Mouse (Mus musculus): ENCODE results near the gene 6820408C15Rik.
"Not testable (repeated sequence)": the region's sequence is repeated elsewhere in the genome, so short reads cannot be mapped to it uniquely, and the experiment has no call there.

The 6820408C15Rik gene

DNA sequence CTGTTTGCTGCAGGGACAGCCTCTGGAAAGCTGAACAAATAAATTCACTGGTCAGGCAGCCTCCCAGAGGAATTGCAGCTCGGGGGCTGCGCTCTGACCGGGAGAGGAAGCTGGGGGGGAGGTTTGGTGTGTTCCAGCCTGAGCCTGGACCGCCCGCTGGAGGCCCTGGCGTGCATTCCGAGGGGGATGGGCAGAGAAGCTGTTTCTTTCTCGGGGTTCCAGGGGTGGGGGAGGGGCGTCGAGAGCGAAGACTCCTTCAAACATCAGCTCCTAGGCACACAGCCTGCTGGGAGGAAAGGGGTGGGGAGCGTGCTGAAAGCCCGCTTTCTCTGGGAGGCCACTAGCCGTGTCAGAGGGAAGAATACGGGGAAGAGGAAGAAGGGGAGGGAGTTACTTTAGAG lies 4.4 kb upstream of the 6820408C15Rik start:
- in situ Hi-C loops (cut with MboI): no loop called here

DNA sequence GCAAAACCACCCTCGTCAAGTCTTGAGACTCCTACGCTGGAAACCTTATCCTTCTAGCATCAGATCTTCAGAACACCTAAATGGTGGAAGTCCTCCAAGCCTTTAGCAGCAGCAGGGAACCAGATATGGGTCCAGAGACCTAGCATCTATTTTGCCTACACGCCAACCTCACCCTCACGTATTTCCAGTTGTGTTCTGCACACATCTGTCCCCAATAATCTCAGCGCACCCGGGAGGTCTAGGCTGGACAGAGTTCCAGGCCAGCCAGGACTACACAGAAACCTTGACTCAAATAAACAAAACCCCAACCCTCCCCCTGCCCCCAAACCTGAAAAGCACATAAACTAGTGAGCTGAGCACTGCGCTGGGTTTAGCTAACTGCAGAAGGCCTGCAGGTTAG lies 3.9 kb upstream of the 6820408C15Rik start:
- in situ Hi-C loops (cut with MboI): no loop called here

DNA sequence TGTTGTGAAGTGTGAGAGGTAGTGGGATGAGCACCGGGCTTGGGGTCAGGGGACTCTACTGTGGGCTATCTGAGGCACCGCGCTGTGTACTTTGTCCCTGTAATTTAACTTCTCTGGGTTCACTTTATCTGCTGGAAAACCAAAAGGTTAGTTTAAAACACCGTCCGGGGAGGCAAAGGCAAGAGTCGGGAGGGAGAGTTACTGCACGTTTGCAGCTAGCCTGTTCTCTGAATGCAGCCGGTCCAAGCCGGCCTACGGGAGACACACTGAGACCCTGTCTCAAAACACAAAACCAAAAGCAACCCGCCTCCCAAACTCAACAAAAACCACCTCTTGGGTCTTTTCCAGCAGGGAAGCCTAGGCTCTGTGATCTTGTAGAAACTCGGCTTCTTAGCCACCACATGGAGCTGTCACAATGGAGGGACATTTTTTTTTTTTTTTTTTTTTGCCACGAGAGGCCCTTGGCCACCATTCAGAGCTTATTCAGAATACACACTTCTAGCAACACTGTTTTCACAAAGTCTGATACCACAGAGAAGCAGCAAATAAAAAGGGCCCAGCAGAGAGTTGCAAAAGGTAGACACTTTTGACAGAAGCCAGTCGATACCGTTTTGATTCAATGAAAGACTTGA lies 2.7 kb upstream of the 6820408C15Rik start:
- in situ Hi-C loops (cut with MboI): no loop called here

DNA sequence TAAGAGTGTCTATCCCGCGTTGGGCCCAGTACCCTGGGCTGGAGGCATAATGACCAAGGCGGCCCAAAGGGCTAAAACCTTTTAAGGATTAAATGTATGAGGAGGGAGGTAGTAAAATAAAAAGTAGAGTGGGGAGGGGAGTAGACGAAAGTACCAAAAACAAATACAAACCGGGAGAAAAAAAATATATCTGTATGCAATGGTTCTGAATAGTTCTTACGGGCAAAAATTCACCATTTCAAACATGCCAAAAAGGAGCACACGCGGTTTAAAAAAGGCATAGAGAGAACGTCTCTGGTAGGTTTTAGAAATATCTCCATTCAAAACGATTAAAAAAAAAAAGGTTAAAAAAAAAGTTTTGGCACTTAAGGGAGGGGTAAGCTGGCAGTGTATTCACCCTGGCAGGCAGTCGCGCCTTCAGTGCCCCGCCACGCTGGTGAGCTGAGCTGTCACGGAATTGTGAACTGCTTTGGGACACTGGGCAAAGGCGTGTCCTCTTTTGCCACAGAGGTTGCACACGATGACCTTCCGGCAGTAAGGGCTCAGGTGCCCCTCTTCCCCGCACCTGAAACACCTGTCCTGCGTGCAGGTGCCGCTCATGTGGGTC lies 2.1 kb upstream of the 6820408C15Rik start:
- in situ Hi-C loops (cut with MboI): no loop called here

DNA sequence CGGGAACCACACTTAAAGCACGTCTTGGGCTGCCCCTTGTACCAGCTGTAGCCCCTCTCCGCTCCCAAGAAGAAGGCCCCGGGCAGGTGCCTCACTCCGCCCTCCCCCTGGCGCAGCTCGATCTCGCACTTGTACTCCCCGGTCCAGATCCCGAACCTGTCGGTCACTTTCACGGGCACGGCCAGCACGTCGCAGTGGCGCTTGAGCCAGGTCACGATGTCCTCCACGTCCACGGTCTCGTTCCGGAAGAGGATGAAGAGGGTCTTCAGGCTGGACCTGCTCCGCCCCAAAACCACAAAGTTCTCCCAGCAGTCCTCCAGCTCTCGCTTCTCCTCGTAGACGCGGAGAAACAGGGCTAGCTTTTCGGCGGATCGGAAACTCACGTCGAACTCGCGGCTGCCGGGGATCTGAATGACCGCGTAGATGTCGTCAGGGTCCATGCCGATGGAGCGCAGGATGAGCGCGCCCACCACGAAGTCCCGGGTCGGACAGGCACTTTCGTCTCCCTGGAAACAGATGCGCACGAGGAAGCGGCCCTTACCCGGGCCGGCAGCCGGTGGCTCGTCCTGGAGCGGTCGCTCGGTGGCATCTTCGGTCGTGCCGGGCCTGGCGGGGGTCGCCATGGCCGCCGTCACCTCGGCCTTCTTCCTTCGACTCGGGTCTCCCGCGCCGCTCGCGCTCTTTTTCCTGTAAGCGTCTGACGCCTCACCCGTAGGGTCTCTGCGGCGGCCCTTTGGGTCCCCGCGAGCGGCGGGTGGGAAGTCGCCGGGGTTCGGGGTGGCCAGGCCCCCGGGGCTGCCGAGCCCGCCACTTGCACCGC lies 1.4 kb upstream of the 6820408C15Rik start:
- in situ Hi-C loops (cut with MboI): no loop called here

DNA sequence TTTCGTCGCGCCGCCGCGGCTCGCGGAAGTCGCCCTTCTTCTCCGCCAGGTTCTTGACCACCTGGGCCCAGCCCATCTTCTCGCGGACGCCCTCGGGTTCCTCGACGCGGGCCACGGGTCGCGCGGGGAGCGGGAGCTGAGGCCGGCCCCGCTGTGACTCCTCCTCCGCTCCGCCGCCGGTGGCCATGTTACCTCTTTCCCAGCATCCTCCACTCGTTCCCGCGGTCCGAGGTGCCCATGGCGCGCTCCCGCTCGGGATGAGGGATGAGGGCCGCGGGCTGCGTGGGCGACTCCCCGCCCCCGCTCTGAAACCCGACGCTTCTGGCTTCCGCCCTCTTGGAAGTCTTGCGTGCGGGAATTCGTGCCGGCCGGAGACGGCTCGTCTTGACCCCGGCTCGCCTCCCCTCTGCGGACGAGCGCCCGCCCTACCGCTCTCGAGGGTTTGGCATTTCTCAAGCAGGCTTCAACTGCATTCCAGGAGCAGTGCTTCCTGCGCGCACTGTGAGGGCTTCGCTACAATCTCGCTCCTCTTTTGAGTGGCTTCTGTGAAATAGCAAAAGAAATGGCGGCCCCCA lies 709 bp upstream of the 6820408C15Rik start, which contains the start of gene Zcchc3:
Gene Zcchc3, minus strand, starts transcription at position 437 of the 575 bp plus-strand sequence.
- in situ Hi-C loops (cut with MboI): no loop called here

DNA sequence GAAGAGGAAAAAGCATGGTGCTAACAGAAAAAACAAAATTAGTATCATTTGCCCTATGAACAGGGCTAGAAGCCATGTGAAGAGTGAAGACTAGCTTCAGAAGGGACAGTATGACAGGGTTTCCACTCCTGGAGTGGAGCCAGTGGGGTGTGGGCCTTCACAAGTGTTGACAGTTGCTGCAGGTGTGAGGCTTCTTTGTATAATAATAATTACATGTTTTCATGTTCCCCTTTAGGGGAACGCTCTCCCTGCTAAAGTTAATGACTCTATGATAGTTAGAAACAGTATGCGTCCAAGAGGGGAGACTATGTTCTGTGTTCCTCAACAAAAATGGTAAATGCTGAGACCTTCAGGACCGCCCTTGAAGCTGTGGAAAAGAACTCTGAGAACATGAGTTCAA lies 399 bp downstream of the 6820408C15Rik start:
- in situ Hi-C loops (cut with MboI): no loop called here

DNA sequence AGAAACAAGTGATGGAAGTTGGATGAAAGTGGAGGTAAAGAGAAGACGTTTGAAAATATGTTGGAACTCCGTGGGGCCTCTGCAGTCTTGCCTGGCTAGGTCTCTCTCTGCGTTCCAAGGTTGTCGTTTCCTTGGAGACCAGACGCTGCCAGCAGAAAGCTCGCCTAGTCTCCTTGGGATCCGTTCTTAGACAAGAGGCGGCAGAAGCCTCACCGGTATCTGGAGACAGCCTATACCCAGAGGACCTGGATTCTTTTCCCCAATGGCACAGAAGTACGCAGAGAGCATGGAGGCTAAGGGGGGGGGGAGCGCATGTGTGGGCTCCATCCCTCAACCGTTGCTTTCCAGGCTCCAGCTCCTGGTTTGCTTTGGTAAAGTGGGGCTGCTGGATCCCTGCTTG lies 12.1 kb downstream of the 6820408C15Rik start:
- in situ Hi-C loops (cut with MboI): no loop called here

- in situ Hi-C loops (cut with MboI): not testable (repeated sequence)
Observed at GRCm38 (mm10) chr2:152428481-152428880, 13.1 kb downstream of the 6820408C15Rik start.

DNA sequence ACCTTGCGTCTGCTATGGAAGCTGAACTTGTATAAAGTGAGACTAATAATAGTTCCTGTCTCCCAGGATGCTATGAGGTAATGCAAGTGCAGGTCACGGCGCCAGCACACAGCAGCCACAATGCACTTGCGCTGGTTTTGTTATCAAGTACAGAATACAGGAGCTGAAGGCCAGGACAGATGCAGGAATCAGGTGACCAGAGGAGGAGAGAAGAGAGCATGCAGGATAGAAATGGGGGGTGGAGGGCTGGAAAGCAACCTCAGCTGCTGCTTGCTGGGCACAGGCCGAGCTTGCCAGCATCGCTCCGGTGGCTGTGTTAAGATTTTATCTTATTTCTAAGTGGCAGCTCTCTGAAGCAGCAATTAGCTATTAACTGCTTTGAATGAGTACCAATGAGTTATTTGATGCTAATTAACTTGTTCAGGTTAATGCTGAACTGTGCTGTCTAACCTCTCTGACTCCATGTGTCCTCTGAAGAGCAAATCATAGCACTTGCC lies 21.1 kb downstream of the 6820408C15Rik start:
- in situ Hi-C loops (cut with MboI): no loop called here

GRCm38 (mm10) chr2:152436983-152437860 lies 21.8 kb downstream of the 6820408C15Rik start:
- in situ Hi-C loops (cut with MboI): no loop called here

- in situ Hi-C loops (cut with MboI): no loop called here
Observed at GRCm38 (mm10) chr2:152438963-152439362, 23.6 kb downstream of the 6820408C15Rik start.

GRCm38 (mm10) chr2:152439833-152440232 lies 24.4 kb downstream of the 6820408C15Rik start:
- in situ Hi-C loops (cut with MboI): no loop called here

- in situ Hi-C loops (cut with MboI): no loop called here
Observed at GRCm38 (mm10) chr2:152442322-152442721, 26.9 kb downstream of the 6820408C15Rik start.

DNA sequence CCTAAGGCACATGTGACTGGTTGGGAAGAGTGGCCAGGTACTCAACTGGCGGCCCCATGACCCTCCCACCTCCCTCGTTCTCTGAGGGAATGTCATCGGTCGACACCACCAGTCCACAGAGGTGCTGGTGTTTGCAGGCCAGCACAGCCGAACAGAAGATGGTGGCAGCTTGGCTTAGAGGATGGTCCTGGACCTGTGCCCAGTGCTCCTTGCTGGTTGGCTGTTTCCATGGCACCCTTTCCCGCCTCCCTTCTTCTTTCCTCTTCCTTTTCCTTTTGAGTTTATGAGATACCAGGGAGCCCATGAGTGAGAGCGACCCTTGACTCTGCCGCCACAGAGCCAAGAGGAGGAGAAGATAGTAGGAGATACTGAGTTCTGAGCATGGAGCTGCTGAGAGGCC lies 27.9 kb downstream of the 6820408C15Rik start:
- in situ Hi-C loops (cut with MboI): no loop called here

DNA sequence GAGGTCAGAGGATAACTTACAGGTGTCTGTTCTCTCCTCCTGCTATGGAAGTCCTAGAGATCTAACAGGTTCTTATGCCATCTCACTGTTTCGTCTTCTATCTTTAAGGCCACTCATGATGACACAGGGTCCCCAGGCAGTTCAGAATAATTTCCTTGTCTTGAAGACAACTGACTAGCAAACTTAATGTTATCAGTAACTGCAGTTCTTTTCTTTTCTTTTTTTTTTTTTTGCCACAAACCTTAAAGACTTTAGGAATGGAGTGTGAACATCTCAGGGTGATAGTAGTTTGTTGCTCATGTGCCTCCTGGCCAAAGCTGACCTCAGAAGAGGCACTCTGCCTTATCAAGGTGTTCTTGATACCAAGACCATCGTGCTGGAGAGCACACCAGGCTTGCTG lies 31.3 kb downstream of the 6820408C15Rik start:
- in situ Hi-C loops (cut with MboI): no loop called here

GRCm38 (mm10) chr2:152447461-152447860 lies 32.1 kb downstream of the 6820408C15Rik start:
- in situ Hi-C loops (cut with MboI): no loop called here

- in situ Hi-C loops (cut with MboI): no loop called here
Observed at GRCm38 (mm10) chr2:152450241-152450640, 34.9 kb downstream of the 6820408C15Rik start.

GRCm38 (mm10) chr2:152452101-152452781 lies 36.9 kb downstream of the 6820408C15Rik start:
- in situ Hi-C loops (cut with MboI): no loop called here

GRCm38 (mm10) chr2:152459241-152459640 lies 43.9 kb downstream of the 6820408C15Rik start:
- in situ Hi-C loops (cut with MboI): no loop called here

Data from mature B cell (primary cell).